Mouse (Mus musculus) lung, embryonic 14.5 days (tissue): Measurements from ENCODE around the gene Epb41. TPM values are rescaled to one million over a fixed set of nuclear protein-coding genes. Genes with fewer than 3 reads are reported as not detected.

Experiments
- ATAC-seq: fragments of 200-750 bp; cut with Nextera tagmentation; 2 replicates; pipeline ENCODE4 v1.8.0; 2017; ENCODE audit warnings: mild to moderate bottlenecking, moderate TSS enrichment, moderate library complexity; ENCODE audit not compliant: insufficient read depth
- DNase-seq: peaks from one replicate; pipeline ENCODE4 v3.0.0-alpha.2; 2015
- H3K27ac ChIP-seq: fragments of 300-500 bp; sonication (generic); 2 replicates; pipeline ENCODE4 v1.5.1; 2014; ENCODE audit warnings: low read depth, mild to moderate bottlenecking, moderate library complexity
- H3K27me3 ChIP-seq: fragments of 300-500 bp; sonication (generic); 2 replicates; pipeline ENCODE4 v1.6.1; 2014; ENCODE audit warnings: low read length, control low read depth; ENCODE audit not compliant: insufficient read depth
- H3K36me3 ChIP-seq: fragments of 300-500 bp; sonication (generic); 2 replicates; pipeline ENCODE4 v1.6.1; 2014; ENCODE audit warnings: control low read depth; ENCODE audit not compliant: insufficient read depth
- H3K4me1 ChIP-seq: fragments of 300-500 bp; sonication (generic); 2 replicates; pipeline ENCODE4 v1.6.1; 2014; ENCODE audit warnings: antibody characterized with exemption, control low read depth; ENCODE audit not compliant: insufficient read depth
- H3K4me2 ChIP-seq: fragments of 300-500 bp; sonication (generic); 2 replicates; pipeline ENCODE4 v1.6.1; 2014; ENCODE audit warnings: mild to moderate bottlenecking
- H3K4me3 ChIP-seq: fragments of 300-500 bp; sonication (generic); 2 replicates; pipeline ENCODE4 v1.5.1; 2014; ENCODE audit warnings: low read depth, low read length
- H3K9ac ChIP-seq: fragments of 300-500 bp; sonication (generic); 2 replicates; pipeline ENCODE4 v1.6.1; 2014
- H3K9me3 ChIP-seq: fragments of 300-500 bp; sonication (generic); 2 replicates; pipeline ENCODE4 v1.6.1; 2016; ENCODE audit warnings: low read depth, low read length, control low read depth
- CTCF ChIP-seq: IDR thresholded peaks from 2 replicates; pipeline ENCODE4 v1.5.1; 2016; ENCODE audit warnings: antibody characterized with exemption, low read depth
- WGBS: fragments of 180-500 bp; shearing (Covaris S2); extraction: QIAGEN DNeasy Blood & Tissue Kit; methylation state at CpG from one replicate; pipeline ENCODE4 v1.1.7; 2014; 5-methylcytosine and 5-hydroxymethylcytosine counted together
- polyA plus RNA-seq: library from polyadenylated mRNA; unstranded; fragments of >200 nt; fragmentation: Nextera tagmentation; extraction: Ambion mirVana; gene quantifications from 2 replicates; pipeline ENCODE4 v1.2.1, GENCODE M21; 2014

Gene Epb41
- polyA plus RNA-seq, 1 experiment from 2014 or later = 86.3 TPM

DNA sequence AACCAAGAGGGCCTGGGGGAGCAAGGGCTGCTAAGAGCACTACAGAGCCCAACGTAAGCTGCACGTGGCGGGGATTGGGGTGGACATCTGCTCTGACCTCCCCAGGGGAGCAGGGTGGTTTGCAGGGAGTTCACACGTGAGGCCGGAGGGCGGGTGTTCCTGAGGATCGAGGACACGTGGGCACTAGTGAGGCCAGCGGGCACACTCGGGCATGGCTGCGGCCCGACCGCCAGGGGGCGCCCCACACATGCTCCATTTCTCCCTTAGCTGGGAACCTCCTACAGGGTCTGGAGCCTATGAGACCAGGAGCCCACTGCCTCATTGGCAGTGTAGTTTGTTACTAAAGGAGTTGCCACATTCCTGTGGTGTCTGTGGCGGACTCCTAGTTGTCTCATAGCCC is 158.7 kb downstream of the Epb41 start:
- peak; percentile 18; the same call in 1 of the 2 replicates for ATAC-seq
- TF ChIP-seq CTCF = peak; percentile 91
- peaks cover 7% of the 10 kb centered on the region; the same call in 1 of the 2 replicates for H3K4me1 ChIP-seq

DNA sequence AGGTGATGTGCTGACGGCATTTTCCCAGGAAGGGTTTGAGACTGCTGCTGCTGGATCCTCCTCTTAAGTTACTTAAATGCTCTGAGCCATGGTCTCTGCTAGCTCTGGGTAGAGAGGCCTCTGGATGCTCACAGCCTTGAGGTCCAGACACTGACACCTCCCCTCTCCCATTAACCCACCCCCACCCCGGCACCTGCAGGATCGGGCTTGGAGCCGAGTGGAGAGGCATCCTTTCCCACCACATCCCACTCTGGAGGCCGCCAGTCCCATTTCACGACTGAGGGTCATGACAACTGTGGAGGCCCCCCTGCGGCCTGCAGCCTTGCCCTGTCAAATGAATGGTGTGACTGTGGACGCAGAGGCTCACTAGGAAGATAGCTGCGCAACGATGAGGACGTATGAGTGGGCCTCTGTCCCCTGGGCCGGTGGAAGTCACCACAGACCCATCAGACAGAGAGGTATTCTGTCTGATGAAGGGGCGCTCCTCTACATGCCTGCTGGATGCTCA is 159.2 kb downstream of the Epb41 start:
- TF ChIP-seq CTCF = no peak
- H3K4me2 ChIP-seq = peak overlapping the region; percentile 65

More for the DNA sequence above, 158.7 kb downstream of the Epb41 start:
- no peaks in the 10 kb centered on the region for H3K9me3 ChIP-seq
- H3K27me3 ChIP-seq = peaks cover 67% of the 10 kb centered on the region
- WGBS = 12% methylated on average over 15 of the region's 15 CpGs
- H3K36me3 ChIP-seq = no peaks in the 10 kb centered on the region
- no peak overlapping the region for H3K27ac ChIP-seq
- DNase-seq = peak; percentile 79
- H3K4me2 ChIP-seq = no peak overlapping the region
- no peak overlapping the region for H3K4me3 ChIP-seq
- no peak overlapping the region for H3K9ac ChIP-seq

DNA sequence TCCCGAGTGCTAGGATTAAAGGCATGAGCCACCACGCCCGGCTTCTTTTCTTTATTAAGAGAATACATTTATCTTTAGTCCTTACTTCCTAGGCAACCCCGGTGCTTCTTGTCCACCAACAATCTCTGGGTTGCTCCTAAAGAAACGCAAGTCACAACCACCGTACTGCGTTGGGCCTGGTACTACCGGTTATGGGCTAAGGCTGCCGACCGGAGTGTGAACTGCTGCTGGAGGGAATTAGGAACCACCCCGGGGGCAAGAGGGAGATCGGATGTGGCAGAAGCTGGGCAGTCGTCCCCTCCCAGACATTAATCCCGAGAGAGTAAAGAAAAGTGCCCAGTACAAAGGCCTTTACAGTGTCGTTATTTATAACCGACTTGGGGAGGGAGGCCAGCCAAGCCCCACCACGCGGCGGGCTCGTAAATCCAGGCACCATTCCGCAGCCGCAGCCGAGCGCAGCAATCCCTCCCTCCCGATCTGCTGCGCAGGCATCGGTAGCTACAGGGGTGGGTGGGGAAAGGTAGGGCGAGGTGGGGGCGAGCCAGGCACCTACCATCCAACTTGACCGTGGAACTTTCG is 160.1 kb downstream of the Epb41 start:
- WGBS = 5% methylated on average over 31 of the region's 31 CpGs
- Histone ChIP-seq H3K4me2 (peak overlapping the region; percentile 65), H3K4me1 (peaks cover 11% of the 10 kb centered on the region; the same call in 1 of the 2 replicates), H3K27ac (no peak overlapping the region), H3K4me3 (peak overlapping the region; percentile 26), H3K27me3 (peaks cover 56% of the 10 kb centered on the region), H3K9ac (peak overlapping the region; percentile 40), H3K9me3 (no peaks in the 10 kb centered on the region), H3K36me3 (no peaks in the 10 kb centered on the region)
- DNase-seq (peak; percentile 67), ATAC-seq (no peak)
- no peak for TF ChIP-seq CTCF

More for the DNA sequence above, 159.2 kb downstream of the Epb41 start:
- Histone ChIP-seq H3K4me3 (peak overlapping the region; percentile 26), H3K4me1 (peaks cover 7% of the 10 kb centered on the region; the same call in 1 of the 2 replicates), H3K9ac (no peak overlapping the region), H3K27me3 (peaks cover 64% of the 10 kb centered on the region), H3K27ac (no peak overlapping the region), H3K36me3 (no peaks in the 10 kb centered on the region), H3K9me3 (no peaks in the 10 kb centered on the region)
- ATAC-seq (no peak), DNase-seq (no peak)
- 23% methylated on average over 13 of the region's 13 CpGs for WGBS

DNA sequence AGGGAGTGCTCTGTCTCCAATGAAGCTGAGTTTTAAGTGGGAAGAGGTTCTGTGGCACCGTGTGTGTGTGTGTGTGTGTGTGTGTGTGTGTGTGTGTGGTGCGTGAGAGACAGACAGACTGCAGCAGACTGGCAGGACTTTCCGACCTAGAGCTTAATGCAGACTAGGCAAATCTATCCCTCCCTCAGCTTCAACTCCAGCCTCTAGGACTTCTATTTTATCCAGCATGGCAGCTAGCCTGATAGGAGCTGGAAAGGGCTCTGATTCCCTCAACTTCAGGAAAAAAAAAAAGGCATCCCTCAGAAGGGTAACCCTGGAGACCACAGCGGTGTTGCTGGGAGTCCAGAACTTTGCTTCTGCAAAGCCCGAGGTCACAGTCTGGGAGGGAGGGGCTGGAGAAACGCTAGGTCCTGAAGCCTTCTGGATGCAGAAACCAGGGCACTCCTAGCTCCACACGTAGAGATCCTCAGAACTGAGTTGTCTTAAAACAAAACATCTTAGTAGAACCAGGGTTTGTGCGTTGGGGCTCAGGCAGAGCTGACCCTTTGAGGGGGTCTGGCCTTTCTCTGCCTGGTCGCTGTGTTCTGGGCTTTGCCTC is 161.0 kb downstream of the Epb41 start:
- no peak overlapping the region for H3K4me2 ChIP-seq
- no peak for TF ChIP-seq CTCF
- no peak overlapping the region for H3K9ac ChIP-seq
- H3K4me1 ChIP-seq = peaks cover 11% of the 10 kb centered on the region; the same call in 1 of the 2 replicates
- no peak overlapping the region for H3K4me3 ChIP-seq
- DNase-seq (no peak), ATAC-seq (no peak)
- H3K27me3 ChIP-seq = peaks cover 48% of the 10 kb centered on the region
- H3K9me3 ChIP-seq = no peaks in the 10 kb centered on the region
- WGBS = 13% methylated on average over 9 of the region's 9 CpGs
- H3K27ac ChIP-seq = no peak overlapping the region
- no peaks in the 10 kb centered on the region for H3K36me3 ChIP-seq

DNA sequence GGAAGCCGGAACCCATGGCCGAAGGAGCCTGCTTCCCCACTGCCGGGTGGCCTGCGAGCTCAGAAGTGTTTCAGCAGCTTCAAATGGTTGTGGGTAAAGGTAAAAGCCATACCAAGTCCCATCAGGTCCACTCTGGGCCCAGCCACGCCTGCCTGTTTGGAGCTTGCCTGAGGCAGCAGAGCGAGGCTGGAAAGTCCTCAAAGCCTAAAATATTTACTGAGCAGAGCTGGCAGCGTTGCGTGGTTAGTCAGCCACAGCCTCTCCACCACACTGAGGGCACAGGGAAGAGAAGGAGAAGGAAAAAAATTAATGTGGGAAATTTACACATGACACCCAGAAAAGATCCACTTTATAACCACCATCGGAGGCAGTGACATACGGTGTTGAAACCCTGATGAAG is 161.6 kb downstream of the Epb41 start:
- no peak overlapping the region for H3K4me3 ChIP-seq
- no peaks in the 10 kb centered on the region for H3K36me3 ChIP-seq
- peaks cover 44% of the 10 kb centered on the region for H3K27me3 ChIP-seq
- 51% methylated on average over 10 of the region's 10 CpGs for WGBS
- ATAC-seq = no peak
- H3K4me2 ChIP-seq = no peak overlapping the region
- H3K4me1 ChIP-seq = peaks cover 11% of the 10 kb centered on the region; the same call in 1 of the 2 replicates
- no peak overlapping the region for H3K9ac ChIP-seq
- no peak for TF ChIP-seq CTCF
- H3K27ac ChIP-seq = no peak overlapping the region
- no peaks in the 10 kb centered on the region for H3K9me3 ChIP-seq
- DNase-seq = no peak

DNA sequence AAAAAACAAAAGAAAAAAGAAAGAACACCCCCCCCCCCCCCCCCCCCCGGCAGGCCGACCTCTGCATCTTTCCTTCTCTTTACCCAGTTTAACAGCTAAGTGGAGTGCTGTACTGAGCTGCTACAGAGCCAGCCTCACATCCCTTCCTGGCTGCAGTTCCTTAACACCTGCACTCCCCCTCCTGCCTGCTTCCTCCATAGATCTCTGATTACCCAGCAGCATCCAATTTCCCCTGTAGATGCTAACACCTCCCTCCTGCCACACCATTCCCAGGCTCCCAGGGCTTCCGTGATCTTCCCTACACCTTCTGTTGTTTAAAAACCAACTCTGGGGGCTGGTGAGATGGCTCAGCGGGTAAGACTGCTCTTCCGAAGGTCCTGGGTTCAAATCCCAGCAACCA is 163.6 kb downstream of the Epb41 start:
- H3K36me3 ChIP-seq = no peaks in the 10 kb centered on the region
- 28% methylated on average over 5 of the region's 5 CpGs for WGBS
- H3K4me3 ChIP-seq = no peak overlapping the region
- peaks cover 11% of the 10 kb centered on the region; the same call in 1 of the 2 replicates for H3K4me1 ChIP-seq
- ATAC-seq (no peak), DNase-seq (no peak)
- no peak overlapping the region for H3K4me2 ChIP-seq
- TF ChIP-seq CTCF = no peak
- H3K9ac ChIP-seq = no peak overlapping the region
- no peaks in the 10 kb centered on the region for H3K9me3 ChIP-seq
- peaks cover 33% of the 10 kb centered on the region for H3K27me3 ChIP-seq
- H3K27ac ChIP-seq = no peak overlapping the region
